Mouse (Mus musculus): Measurements from ENCODE around the gene Trim6. TPM values are rescaled to one million over a fixed set of nuclear protein-coding genes. Genes with fewer than 3 reads are reported as not detected.
"Not testable (repeated sequence)": the region's sequence is repeated elsewhere in the genome, so short reads cannot be mapped to it uniquely, and the experiment has no call there.

The Trim6 gene
- polyA plus RNA-seq, 1 experiment from 2014 or later: 3.4 TPM

- H3K27me3 ChIP-seq (ENCODE audit: control insufficient read depth, insufficient read depth, low read length); H3K36me3 ChIP-seq (ENCODE audit: control insufficient read depth, insufficient read depth, low read length); DNase-seq (ENCODE audit: low spot score); H3K4me3 ChIP-seq (ENCODE audit: low read depth, low read length); ATAC-seq (ENCODE audit: low FRiP score); H3K27ac ChIP-seq (ENCODE audit: low read depth, low read length); H3K4me1 ChIP-seq (replicated peaks; ENCODE audit: control insufficient read depth, insufficient read depth, low read length); H3K9me3 ChIP-seq (ENCODE audit: control insufficient read depth, low read length); H3K4me2 ChIP-seq (replicated peaks; ENCODE audit: low read depth, low read length); H3K9ac ChIP-seq (ENCODE audit: low read depth, low read length): not testable (repeated sequence)
- WGBS: 90% methylated on average over 3 of the region's 5 CpGs
Observed at GRCm38 (mm10) chr7:104265335-104265734, 46.7 kb downstream of the Trim6 start.

- not testable (repeated sequence) for H3K4me2 ChIP-seq (replicated peaks; ENCODE audit: low read depth, low read length); H3K9me3 ChIP-seq (ENCODE audit: control insufficient read depth, low read length); H3K36me3 ChIP-seq (ENCODE audit: control insufficient read depth, insufficient read depth, low read length); H3K9ac ChIP-seq (ENCODE audit: low read depth, low read length); H3K27ac ChIP-seq (ENCODE audit: low read depth, low read length); DNase-seq (ENCODE audit: low spot score); H3K27me3 ChIP-seq (ENCODE audit: control insufficient read depth, insufficient read depth, low read length); H3K4me1 ChIP-seq (replicated peaks; ENCODE audit: control insufficient read depth, insufficient read depth, low read length); H3K4me3 ChIP-seq (ENCODE audit: low read depth, low read length); ATAC-seq (ENCODE audit: low FRiP score)
- WGBS: 79% methylated on average over 3 of the region's 3 CpGs
Observed at GRCm38 (mm10) chr7:104279361-104279760, 60.8 kb downstream of the Trim6 start.

Other genes starting within 250 kb of the Trim6 start
- gene Olfr635, start 247.6 kb upstream of the Trim6 start, polyA plus RNA-seq (2014; fragmentation: Nextera tagmentation; extraction: Ambion mirVana): not detected in 2 replicates
- gene Olfr638, start 220.0 kb upstream of the Trim6 start, polyA plus RNA-seq (2014; fragmentation: Nextera tagmentation; extraction: Ambion mirVana): not detected in 2 replicates
- 0.05 TPM in 1 of 2 replicates, not detected in the other for gene Olfr639, start 201.5 kb upstream of the Trim6 start, polyA plus RNA-seq (2014; fragmentation: Nextera tagmentation; extraction: Ambion mirVana)
- not detected in 2 replicates for gene Olfr640, start 193.2 kb upstream of the Trim6 start, polyA plus RNA-seq (2014; fragmentation: Nextera tagmentation; extraction: Ambion mirVana)
- gene Olfr641, start 183.3 kb upstream of the Trim6 start, polyA plus RNA-seq (2014; fragmentation: Nextera tagmentation; extraction: Ambion mirVana): not detected in 2 replicates
- gene Olfr642, start 166.1 kb upstream of the Trim6 start, polyA plus RNA-seq (2014; fragmentation: Nextera tagmentation; extraction: Ambion mirVana): not detected in 2 replicates
- not detected in 2 replicates for gene 4930516K23Rik, start 157.3 kb upstream of the Trim6 start, polyA plus RNA-seq (2014; fragmentation: Nextera tagmentation; extraction: Ambion mirVana)
- not detected in 2 replicates for gene Olfr644, start 146.9 kb upstream of the Trim6 start, polyA plus RNA-seq (2014; fragmentation: Nextera tagmentation; extraction: Ambion mirVana)
- not detected in 2 replicates for gene Olfr645, start 133.3 kb upstream of the Trim6 start, polyA plus RNA-seq (2014; fragmentation: Nextera tagmentation; extraction: Ambion mirVana)
- gene Olfr646, start 113.9 kb upstream of the Trim6 start, polyA plus RNA-seq (2014; fragmentation: Nextera tagmentation; extraction: Ambion mirVana): not detected in 2 replicates
- not detected in 2 replicates for gene Ubqln5, start 89.0 kb upstream of the Trim6 start, polyA plus RNA-seq (2014; fragmentation: Nextera tagmentation; extraction: Ambion mirVana)
- gene Olfr643, start 81.4 kb upstream of the Trim6 start, polyA plus RNA-seq (2014; fragmentation: Nextera tagmentation; extraction: Ambion mirVana): not detected in 2 replicates
- not detected in 2 replicates for gene Ubqln3, start 75.5 kb upstream of the Trim6 start, polyA plus RNA-seq (2014; fragmentation: Nextera tagmentation; extraction: Ambion mirVana)
- not detected in 2 replicates for gene Ubqlnl, start 68.2 kb upstream of the Trim6 start, polyA plus RNA-seq (2014; fragmentation: Nextera tagmentation; extraction: Ambion mirVana)
- gene Olfm5, start 54.0 kb upstream of the Trim6 start, polyA plus RNA-seq (2014; fragmentation: Nextera tagmentation; extraction: Ambion mirVana): not detected in 2 replicates
- gene Olfr648, start 35.4 kb upstream of the Trim6 start, polyA plus RNA-seq (2014; fragmentation: Nextera tagmentation; extraction: Ambion mirVana): 0.35 and 0.49 TPM in 2 replicates
- not detected in 2 replicates for gene Olfr649, start 22.8 kb upstream of the Trim6 start, polyA plus RNA-seq (2014; fragmentation: Nextera tagmentation; extraction: Ambion mirVana)
- 0.74 and 1.1 TPM in 2 replicates for gene Trim34a, start 25.7 kb downstream of the Trim6 start, polyA plus RNA-seq (2014; fragmentation: Nextera tagmentation; extraction: Ambion mirVana)
- gene Trim5, start 69.3 kb downstream of the Trim6 start, polyA plus RNA-seq (2014; fragmentation: Nextera tagmentation; extraction: Ambion mirVana): 0.09 and 0.14 TPM in 2 replicates
- gene Trim12a, start 96.7 kb downstream of the Trim6 start, polyA plus RNA-seq (2014; fragmentation: Nextera tagmentation; extraction: Ambion mirVana): 2.1 and 3.2 TPM in 2 replicates
- gene Trim34b, start 110.7 kb downstream of the Trim6 start, polyA plus RNA-seq (2014; fragmentation: Nextera tagmentation; extraction: Ambion mirVana): not detected in 2 replicates
- 0.45 and 1.0 TPM in 2 replicates for gene Trim12c, start 134.6 kb downstream of the Trim6 start, polyA plus RNA-seq (2014; fragmentation: Nextera tagmentation; extraction: Ambion mirVana)
- gene Trim30b, start 151.1 kb downstream of the Trim6 start, polyA plus RNA-seq (2014; fragmentation: Nextera tagmentation; extraction: Ambion mirVana): 0.07 and 0.11 TPM in 2 replicates
- 0.11 and 0.32 TPM in 2 replicates for gene Trim30c, start 182.0 kb downstream of the Trim6 start, polyA plus RNA-seq (2014; fragmentation: Nextera tagmentation; extraction: Ambion mirVana)
- 0.74 and 0.81 TPM in 2 replicates for gene Trim30a, start 246.4 kb downstream of the Trim6 start, polyA plus RNA-seq (2014; fragmentation: Nextera tagmentation; extraction: Ambion mirVana)